Mouse (Mus musculus): ENCODE data around the gene 1810055G02Rik.

1810055G02Rik gene

DNA sequence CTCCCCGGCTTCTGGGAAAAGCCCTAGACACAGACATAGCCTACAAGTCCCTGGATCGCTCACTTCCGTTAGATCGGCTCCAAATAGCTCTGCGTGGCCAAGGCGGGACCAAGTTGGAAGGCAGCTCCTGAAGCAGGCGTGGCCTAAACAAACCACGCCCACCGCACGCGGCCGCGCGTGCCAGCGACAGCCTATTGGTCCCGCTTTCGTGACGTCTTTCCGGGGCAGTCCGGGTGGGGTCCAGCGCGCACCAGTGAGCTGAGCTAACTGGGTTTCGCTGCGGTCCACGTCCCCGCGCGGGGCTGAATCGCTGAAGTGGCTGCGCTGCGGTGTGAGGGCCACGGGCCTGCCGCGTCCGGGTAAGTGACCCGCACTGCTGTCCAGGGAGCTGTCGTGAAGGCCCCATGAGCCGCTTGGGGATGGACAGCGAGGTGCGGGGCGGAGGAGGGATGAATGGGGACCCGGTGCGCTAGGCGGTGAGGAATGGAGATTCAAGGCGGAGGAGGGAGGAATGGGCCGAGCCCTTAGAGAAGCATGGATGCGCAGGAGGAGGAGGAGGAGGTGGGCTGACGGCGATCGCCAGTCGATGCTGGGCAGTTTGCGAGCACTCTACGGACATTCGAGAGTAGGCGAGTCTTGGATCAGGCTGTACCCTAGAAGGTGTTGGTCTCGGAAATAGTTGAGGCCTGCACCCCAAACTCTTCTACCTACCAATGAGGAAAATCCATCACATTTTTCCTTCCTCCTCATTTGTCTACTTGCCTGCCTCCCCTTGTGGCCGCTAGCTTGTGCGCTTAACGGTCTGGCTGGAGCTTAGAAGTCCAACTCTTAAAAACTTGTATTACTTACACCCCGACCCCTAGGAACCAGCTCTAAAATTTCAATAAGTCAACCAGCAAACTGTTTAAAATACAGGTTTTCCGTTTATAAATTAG is at the start of gene 1810055G02Rik:
Gene 1810055G02Rik, plus strand, starts transcription at position 216 of the 935 bp plus-strand sequence.
- DNase-seq (ENCODE audit: low spot score): peak; percentile 99

- DNase-seq (ENCODE audit: low spot score): no peak
These were observed 42.6 kb upstream of the 1810055G02Rik start for GRCm38 (mm10) chr19:3665510-3665909.

- no peak for DNase-seq (ENCODE audit: low spot score)
These were observed 41.5 kb upstream of the 1810055G02Rik start for GRCm38 (mm10) chr19:3666632-3667031.

- DNase-seq (ENCODE audit: low spot score): no peak
These were observed 40.8 kb upstream of the 1810055G02Rik start for GRCm38 (mm10) chr19:3667155-3667895.

GRCm38 (mm10) chr19:3667979-3668378 is 40.1 kb upstream of the 1810055G02Rik start:
- DNase-seq (ENCODE audit: low spot score): no peak

DNA sequence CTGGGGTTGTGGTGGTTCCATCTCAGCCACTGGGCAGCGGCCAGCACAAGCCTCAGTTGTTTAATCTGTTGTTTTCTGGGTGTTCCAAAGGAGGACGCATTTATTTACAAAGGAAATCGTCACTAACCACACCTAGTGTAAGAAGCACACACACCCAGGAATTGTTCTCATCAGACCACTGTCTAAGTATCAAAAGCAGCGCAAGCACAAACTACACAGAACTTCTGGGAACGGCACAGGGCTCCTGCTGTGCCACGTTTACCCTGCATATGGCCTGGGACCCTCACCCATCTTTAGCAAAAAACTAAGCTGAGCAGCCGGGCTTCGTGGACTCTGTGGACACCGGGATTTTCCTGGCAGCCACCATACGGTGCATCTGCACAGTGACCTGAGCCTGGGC is 39.5 kb upstream of the 1810055G02Rik start:
- no peak for DNase-seq (ENCODE audit: low spot score)

DNA sequence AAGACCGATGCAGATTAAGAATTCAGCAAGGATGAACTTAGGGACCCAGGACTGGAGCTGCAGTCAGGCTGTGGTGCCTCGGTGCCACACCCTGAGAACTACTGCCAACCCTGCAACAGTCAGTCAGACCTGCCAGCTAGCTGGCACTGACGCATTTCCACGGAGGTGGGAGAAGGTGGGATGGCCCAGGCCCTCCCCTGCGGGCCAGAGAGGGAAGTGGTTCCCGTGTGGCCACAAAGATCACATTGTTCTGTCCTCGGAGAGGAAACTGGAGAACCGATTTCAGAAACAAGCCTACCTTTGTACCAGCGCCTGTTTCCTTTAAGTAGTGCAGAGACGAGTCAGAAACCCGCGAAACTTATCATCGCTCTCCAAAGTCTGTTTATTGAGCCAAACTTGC is 39.0 kb upstream of the 1810055G02Rik start:
- DNase-seq (ENCODE audit: low spot score): no peak

GRCm38 (mm10) chr19:3673149-3673548 is 34.9 kb upstream of the 1810055G02Rik start:
- no peak for DNase-seq (ENCODE audit: low spot score)

GRCm38 (mm10) chr19:3674122-3674855 is 33.8 kb upstream of the 1810055G02Rik start:
- DNase-seq (ENCODE audit: low spot score): no peak

DNA sequence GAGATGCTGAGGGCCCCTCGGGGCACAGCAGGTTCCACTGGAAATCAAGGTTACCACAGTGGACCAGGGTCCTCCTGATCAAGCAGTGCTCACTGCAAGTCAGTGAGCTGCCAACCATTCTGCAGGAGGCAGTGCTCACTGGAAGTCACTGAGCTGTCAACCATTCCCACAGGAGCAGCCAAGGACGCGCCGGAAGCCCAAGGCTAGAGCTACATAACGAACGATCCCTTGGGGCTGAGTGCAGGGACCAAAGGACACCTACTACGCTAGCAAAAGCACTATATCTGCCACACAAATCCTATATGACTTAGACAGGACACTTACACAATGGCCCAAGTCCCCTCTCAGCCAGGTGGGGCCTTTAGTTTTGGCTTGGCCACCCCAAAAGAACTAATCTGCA is 27.4 kb upstream of the 1810055G02Rik start:
- DNase-seq (ENCODE audit: low spot score): no peak

GRCm38 (mm10) chr19:3681310-3681934 is 26.7 kb upstream of the 1810055G02Rik start:
- peak; percentile 64 for DNase-seq (ENCODE audit: low spot score)

- DNase-seq (ENCODE audit: low spot score): no peak
These were observed 23.7 kb upstream of the 1810055G02Rik start for GRCm38 (mm10) chr19:3684414-3684813.

DNA sequence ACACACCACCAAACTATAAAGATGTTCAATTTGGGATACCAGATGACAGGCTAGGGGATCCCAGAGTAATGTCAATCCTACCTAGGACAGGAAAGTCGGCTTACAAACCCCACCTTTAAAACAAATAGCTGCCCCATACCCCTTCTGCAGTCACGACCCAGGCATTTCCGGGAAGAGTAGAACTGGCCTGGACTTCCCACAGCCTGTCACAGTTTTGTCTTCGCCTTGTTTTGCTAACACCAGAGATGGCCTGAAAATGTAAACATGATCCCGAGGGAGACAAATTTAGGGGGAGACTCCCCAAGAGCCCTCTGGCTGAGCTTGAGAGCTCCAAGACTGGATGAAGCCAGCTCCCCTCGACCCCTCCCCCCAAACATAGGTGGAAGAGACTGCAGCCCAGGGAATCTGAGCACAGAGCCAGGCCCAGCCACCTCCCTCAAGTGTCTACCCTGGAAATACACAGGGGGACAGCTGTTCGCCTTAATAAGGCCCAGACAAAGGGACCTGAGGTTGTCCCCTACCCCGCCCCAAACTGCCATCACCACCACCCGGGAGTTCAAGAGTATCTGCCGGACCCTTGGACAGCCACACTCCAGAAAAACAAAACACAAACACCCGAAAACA is 23.0 kb upstream of the 1810055G02Rik start:
- no peak for DNase-seq (ENCODE audit: low spot score)

DNA sequence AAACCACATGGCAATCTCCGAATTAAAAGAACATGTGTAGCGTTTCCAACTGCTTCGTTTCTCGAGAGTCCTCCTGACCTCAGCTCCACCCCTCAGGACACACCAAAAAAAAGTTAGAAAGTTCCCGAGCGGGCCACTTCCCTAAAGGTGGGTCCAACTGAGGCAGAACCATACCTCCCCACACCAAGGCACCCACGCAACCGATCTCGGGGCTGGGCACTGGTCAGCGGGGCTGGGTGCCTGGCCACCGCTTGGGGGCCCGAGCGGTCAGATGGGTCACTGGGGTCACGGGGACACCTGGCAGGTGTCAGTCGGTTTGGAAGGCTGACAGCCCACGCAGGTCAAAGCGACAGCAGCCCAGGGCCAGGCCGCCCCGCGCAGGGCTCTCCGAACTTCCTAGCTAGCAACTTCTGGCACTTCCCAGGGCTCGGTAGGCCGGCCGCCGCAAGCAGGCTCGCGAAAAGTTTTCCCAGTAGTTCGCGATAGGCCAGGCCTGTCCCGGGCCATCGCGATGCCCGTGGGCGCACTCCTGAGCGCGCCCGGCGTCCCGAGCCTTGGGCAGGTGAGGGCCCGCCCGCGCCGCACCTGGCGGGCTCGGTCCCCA is 22.4 kb upstream of the 1810055G02Rik start:
- DNase-seq (ENCODE audit: low spot score): no peak

DNA sequence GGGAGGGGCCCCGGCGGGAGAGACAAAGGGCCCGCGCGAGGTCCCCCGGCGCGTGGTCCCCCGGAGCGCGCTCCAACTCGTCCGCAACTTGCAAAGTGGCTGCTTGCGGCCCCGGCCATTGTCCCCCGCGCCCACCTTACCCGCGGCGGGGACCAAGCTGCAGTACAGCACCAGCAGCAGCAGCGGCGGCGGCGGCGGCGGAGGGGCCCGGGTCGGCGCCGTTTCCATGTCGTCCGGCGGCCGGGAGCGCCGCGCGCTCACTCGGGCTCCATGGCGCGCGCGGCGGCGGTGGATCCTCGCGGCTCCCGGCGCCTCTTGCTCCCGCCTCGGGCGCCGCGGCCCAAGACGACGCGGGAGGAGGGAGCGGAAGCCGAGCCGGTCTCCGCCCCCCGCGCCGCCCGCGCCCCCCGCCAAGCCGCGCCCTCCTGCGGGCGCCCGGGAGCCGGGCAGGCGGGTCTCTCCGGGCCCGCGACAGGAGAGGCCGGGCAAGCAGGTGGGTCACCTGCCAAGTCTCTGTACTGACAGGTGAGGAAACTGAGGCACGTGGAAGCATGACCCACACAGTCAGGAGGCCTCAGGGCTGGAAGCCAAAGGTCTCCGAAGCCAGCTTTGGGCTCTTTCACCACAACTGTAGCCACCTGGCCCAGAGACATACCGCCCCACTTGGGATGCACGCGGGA is 21.7 kb upstream of the 1810055G02Rik start, which contains the start of gene Lrp5:
Gene Lrp5, minus strand, starts transcription at position 350 of the 680 bp plus-strand sequence.
- DNase-seq (ENCODE audit: low spot score): no peak

- DNase-seq (ENCODE audit: low spot score): no peak
These were observed 20.4 kb upstream of the 1810055G02Rik start for GRCm38 (mm10) chr19:3687676-3688171.

DNA sequence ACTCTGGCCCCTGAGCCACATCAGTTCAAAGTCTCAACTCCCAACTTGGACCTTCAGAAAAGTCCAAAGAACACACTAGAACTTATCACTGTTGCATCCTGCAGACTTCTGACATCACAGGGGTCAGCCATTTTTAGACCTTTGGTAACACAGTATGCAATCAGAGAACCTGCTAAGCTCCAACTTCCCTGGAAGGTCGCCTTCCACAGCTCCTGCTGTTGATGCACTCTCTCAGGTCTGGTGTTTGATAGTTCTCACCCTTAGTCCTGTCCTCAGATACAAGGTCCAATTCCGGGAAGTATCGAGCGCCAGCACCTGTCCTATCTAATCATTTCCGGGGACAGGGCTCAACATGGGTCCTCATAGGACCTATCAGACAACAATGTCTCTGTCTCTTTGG is 16.8 kb upstream of the 1810055G02Rik start:
- no peak for DNase-seq (ENCODE audit: low spot score)

- no peak for DNase-seq (ENCODE audit: low spot score)
These were observed 15.5 kb upstream of the 1810055G02Rik start for GRCm38 (mm10) chr19:3692414-3693145.

GRCm38 (mm10) chr19:3694476-3694875 is 13.6 kb upstream of the 1810055G02Rik start:
- DNase-seq (ENCODE audit: low spot score): no peak

Measured in ovary, postnatal 14 days (tissue).